Mouse (Mus musculus): ENCODE measurements around the gene Arfgef3.

Gene Arfgef3

GRCm38 (mm10) chr10:18743286-18744142 is at the start of gene Arfgef3:
Arfgef3 (minus strand) TSS chr10:18743949.
- DNase-seq (ENCODE audit: low spot score in 2 of 2) = peak; percentile 40 to 71

DNA sequence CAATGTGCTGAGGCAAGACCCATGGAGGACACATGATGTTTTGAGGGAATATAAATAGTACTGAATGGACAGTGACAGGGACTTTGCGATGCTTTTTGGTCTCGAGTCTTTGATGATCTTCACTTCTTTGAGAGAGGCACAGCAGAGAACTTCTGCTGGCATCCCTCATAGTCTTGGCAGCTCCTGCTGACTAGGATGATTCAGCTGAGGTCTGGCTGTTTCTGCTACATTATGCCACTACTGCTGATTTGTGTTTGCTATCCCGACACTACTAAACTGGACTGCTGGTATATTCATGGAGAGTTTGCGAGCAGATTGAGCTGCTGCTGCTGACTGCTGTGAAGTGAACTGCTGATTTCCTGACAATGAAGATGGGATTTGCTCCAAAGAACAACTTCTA is 46.3 kb upstream of the Arfgef3 start:
- no peak for DNase-seq (ENCODE audit: low spot score in 2 of 2)

DNA sequence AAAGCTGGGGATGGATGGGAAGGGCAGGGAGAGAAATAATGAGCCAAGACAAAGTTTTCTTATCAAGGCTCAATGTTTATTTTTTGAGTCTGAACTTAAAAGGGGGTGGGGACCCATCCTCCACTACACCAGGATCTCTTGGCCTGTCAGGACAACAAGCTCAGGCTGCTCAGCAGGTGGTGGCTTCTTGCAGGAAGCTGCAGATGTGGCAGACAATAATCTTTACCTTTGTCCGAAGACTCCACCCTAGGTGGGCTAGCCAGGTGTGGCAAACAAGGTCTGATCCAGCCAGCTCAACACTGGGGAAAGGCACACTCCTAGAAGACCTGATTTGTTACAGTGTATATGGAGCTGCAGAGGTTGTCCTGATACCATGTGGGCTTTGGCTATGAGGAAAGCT is 44.9 kb upstream of the Arfgef3 start:
- no peak for DNase-seq (ENCODE audit: low spot score in 2 of 2)

DNA sequence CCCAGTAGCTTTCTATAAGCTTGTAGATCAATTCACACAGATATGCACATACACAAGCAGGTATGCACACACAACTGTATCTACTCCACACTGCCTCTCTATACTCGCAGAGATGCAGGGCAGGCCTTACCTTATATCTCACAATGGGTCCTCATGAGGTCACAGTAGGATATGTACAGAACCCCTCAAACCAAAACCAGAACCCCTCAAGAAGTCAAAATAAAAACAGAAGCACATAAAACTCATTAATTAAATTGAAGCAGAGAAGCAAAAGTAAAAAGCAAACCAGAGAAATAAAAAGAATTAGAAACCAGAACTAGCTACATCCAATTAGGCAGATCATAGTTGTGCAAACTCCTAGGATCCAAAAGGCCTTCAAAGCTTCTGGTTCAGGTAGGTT is 42.9 kb upstream of the Arfgef3 start, which contains the start of gene Gm4922:
TSS of gene Gm4922 (minus strand) at position 101 of the 400 bp plus-strand sequence.
- no peak for DNase-seq (ENCODE audit: low spot score in 2 of 2)

GRCm38 (mm10) chr10:18777546-18777945 is 33.8 kb upstream of the Arfgef3 start:
- no peak for DNase-seq (ENCODE audit: low spot score in 2 of 2)

GRCm38 (mm10) chr10:18772537-18773179 is 28.9 kb upstream of the Arfgef3 start:
- DNase-seq (ENCODE audit: low spot score in 2 of 2) = no peak

- DNase-seq (ENCODE audit: low spot score in 2 of 2) = no peak
These were observed 26.2 kb upstream of the Arfgef3 start for GRCm38 (mm10) chr10:18769909-18770308.

- DNase-seq (ENCODE audit: low spot score in 2 of 2) = peak; percentile 30 to 65
These were observed 16.5 kb upstream of the Arfgef3 start for GRCm38 (mm10) chr10:18760241-18760640.

DNA sequence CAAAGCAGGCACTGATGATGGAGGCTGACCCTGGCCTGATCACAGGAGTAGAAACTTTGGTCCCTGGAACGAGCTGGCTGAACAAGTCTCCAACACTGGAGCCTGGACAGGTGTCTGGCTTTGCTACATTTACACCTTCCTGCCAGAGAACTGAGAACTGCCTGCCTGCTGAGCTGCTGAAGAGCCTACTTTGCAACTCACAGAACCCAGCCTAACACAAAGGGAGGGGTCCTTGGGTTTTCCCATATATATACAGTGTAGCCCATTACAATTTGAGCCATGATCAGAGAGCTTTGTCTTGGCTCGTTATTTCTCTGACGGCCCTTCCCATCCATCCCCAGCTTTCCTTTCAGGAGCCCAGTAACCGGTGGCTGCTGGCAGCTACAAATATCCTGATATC is 6.3 kb upstream of the Arfgef3 start:
- DNase-seq (ENCODE audit: low spot score in 2 of 2) = no peak

DNA sequence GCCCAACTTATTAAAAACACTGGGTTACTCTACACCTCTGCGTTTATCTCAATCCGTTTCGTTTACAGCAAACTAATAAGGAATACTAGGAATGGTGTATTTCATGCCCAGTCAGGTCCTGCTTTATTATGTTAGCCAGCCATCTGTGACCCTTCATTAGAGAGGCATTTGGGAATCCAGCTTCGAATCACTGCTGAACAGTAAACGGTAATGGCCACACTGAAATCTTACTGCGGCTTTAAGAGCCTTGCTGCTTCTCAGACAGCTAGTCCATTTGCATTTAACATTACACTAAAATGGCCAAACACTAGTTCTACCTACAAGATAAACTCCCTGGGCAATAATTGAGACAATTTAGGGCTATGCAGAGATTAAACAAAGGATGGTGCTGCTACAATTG is 1.7 kb downstream of the Arfgef3 start:
- no peak for DNase-seq (ENCODE audit: low spot score in 2 of 2)

- no peak for DNase-seq (ENCODE audit: low spot score in 2 of 2)
These were observed 2.7 kb downstream of the Arfgef3 start for GRCm38 (mm10) chr10:18741024-18741423.

GRCm38 (mm10) chr10:18728548-18728947 is 15.2 kb downstream of the Arfgef3 start:
- DNase-seq (ENCODE audit: low spot score in 2 of 2) = no peak

DNA sequence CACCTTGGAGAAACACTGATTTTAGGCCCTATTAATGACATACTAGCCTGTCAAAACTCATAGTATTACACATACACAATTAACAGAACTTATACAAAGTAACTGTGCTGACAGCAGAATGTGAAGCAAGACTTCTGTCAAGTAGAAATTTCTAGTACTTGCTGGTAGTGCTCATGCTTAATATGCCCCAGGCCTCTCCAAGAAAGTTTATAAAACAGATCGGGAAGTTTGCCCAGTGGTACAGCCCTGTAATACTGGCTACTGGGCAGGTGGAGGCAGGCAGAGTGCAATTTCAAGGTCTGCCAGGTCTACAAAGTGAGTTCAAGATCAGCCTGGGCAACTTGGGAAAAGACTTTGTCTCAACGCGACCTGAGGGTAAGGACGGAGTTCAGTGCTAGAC is 32.3 kb downstream of the Arfgef3 start:
- no peak for DNase-seq (ENCODE audit: low spot score in 2 of 2)

GRCm38 (mm10) chr10:18710949-18711348 is 32.8 kb downstream of the Arfgef3 start:
- peak in 1 of 2 experiments; percentile 37 for DNase-seq (ENCODE audit: low spot score in 2 of 2)

DNA sequence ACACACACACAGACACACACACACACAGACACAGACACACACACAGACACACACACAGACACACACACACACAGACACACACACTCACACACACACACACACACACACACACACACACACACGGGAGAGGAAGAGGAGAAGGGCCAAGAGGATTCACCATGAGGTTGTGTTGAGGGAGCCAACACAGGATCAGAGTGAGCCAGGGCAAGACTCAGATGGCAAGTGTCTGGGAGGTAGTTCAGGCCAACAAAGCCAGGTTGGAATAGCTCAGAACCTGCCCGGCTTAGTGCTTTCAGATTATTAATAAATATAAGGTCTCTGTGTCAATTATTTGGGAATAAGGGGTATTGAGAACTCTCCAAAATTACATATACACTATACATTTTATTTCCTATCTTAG is 33.9 kb downstream of the Arfgef3 start:
- no peak for DNase-seq (ENCODE audit: low spot score in 2 of 2)

GRCm38 (mm10) chr10:18708641-18709040 is 35.1 kb downstream of the Arfgef3 start:
- no peak for DNase-seq (ENCODE audit: low spot score in 2 of 2)

GRCm38 (mm10) chr10:18704393-18705120 is 39.2 kb downstream of the Arfgef3 start:
- no peak for DNase-seq (ENCODE audit: low spot score in 2 of 2)

DNA sequence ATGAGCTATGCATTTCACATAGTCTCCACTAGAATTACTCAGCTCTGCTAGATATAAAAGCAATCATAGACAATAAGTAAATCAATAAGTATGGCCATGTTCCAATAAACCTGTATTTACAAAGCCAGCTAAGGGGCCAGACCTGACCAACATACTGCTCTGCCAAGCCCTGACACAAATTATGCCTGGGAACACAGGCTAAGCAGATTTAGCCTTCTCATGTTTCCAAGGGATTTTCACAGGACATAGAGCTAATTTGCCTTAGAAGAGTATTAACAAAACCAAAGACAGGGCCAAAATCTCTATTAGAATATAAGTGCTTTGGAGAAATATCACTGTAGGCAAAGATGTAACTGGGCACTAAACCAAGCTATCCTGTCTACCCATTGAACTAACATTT is 42.2 kb downstream of the Arfgef3 start:
- no peak for DNase-seq (ENCODE audit: low spot score in 2 of 2)

DNA sequence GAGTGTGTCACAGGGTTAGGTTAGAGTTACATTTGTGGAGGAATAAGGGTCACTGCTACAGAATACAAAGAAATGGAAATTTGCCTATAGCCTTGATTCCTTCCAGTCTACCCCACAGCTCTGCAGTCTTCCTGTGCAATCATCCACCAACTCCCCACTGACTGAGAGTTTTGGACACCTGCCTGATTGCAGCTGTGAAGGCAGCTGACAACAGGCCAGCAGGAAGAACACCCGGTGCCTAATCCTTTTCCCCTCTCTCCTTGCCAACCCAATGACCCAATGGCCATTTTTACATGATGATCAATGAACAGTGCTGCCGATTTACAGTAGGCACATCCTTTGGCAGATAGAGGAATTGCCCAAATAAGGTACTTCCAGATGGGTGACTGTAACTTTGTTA is 43.6 kb downstream of the Arfgef3 start:
- peak in 1 of 2 experiments; percentile 25 for DNase-seq (ENCODE audit: low spot score in 2 of 2)

- no peak for DNase-seq (ENCODE audit: low spot score in 2 of 2)
These were observed 44.6 kb downstream of the Arfgef3 start for GRCm38 (mm10) chr10:18699151-18699550.

DNA sequence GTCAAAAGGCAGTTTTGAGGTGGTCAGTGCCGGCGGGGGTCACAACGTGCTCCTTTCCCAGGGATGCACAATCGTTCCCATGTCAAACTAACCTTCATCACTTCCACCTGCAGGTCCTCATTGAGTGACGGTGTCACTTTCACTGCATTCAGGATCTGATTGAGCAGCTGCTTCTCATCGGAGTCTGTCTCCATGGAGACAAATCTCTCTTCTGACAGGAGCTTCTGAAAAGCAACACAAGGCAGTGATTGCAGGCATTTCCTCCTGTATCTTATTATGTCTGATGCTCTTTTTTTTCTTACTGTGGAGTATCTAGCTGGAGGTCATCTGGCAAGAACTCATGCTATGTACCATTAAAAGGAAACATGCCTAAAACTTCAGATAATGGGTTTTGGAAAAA is 47.3 kb downstream of the Arfgef3 start:
- no peak for DNase-seq (ENCODE audit: low spot score in 2 of 2)

DNA sequence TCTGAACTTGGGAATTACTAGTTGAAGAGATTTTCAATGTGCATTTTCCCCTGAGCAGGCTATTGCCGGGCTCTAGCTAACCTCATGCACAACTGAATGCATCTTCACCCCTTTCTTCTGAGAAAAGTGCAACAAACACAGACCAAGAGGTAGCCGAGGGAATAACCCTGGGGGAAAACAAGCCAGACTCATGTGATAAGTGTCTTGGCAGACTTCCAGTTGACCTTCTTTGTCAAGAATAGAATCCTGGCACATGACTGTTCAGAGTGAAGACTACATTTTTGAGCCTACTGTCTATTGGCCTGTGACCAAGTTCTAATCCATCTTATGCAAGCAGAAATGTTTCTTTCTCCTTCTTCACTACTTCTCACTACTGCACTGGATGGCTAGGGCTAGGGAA is 55.5 kb downstream of the Arfgef3 start:
- DNase-seq (ENCODE audit: low spot score in 2 of 2) = no peak

Measured in cerebellum, postnatal 4 days (tissue).